Mouse (Mus musculus) heart, embryonic 16.5 days (tissue): ENCODE data around the gene Anp32e. TPM values are rescaled to one million over a fixed set of nuclear protein-coding genes. Genes with fewer than 3 reads are reported as not detected.
"Not testable (repeated sequence)": the region's sequence is repeated elsewhere in the genome, so short reads cannot be mapped to it uniquely, and the experiment has no call there.

Experiments
- ATAC-seq: fragments of 200-750 bp; cut with Nextera tagmentation; replicated peaks from 2 replicates; pipeline ENCODE4 v1.8.0; 2017; ENCODE audit warnings: moderate number of reproducible peaks; ENCODE audit not compliant: insufficient read depth, low FRiP score; ENCODE audit errors: extremely low read depth
- H3K27ac ChIP-seq: fragments of 300-500 bp; sonication (generic); 2 replicates; pipeline ENCODE4 v1.5.1; 2014; ENCODE audit warnings: mild to moderate bottlenecking, low read length, control low read depth, moderate library complexity
- H3K27me3 ChIP-seq: fragments of 300-500 bp; sonication (generic); 2 replicates; pipeline ENCODE4 v1.6.1; 2014; ENCODE audit warnings: low read length, mixed read lengths; ENCODE audit not compliant: control insufficient read depth, insufficient read depth
- H3K36me3 ChIP-seq: fragments of 300-500 bp; sonication (generic); 2 replicates; pipeline ENCODE4 v1.6.1; 2014; ENCODE audit not compliant: control insufficient read depth, insufficient read depth
- H3K4me1 ChIP-seq: fragments of 300-500 bp; sonication (generic); 2 replicates; pipeline ENCODE4 v1.6.1; 2014; ENCODE audit warnings: low read length, mixed read lengths; ENCODE audit not compliant: control insufficient read depth, insufficient read depth
- H3K4me2 ChIP-seq: fragments of 300-500 bp; sonication (generic); 2 replicates; pipeline ENCODE4 v1.6.1; 2014; ENCODE audit warnings: low read depth, mild to moderate bottlenecking, control low read depth, low read length
- H3K4me3 ChIP-seq: fragments of 300-500 bp; sonication (generic); 2 replicates; pipeline ENCODE4 v1.5.1; 2014; ENCODE audit warnings: mild to moderate bottlenecking, control low read depth, low read length
- H3K9ac ChIP-seq: fragments of 300-500 bp; sonication (generic); 2 replicates; pipeline ENCODE4 v1.6.1; 2014; ENCODE audit warnings: low read length, control low read depth
- H3K9me3 ChIP-seq: fragments of 300-500 bp; sonication (generic); replicated peaks from 2 replicates; pipeline ENCODE4 v1.6.1; 2016; ENCODE audit warnings: low read length; ENCODE audit not compliant: control insufficient read depth
- WGBS: fragments of 180-500 bp; shearing (Covaris S2); extraction: QIAGEN DNeasy Blood & Tissue Kit; methylation state at CpG from one replicate; pipeline ENCODE4 v1.1.7; 2014; 5-methylcytosine and 5-hydroxymethylcytosine counted together
- polyA plus RNA-seq: library from polyadenylated mRNA; unstranded; fragments of >200 nt; fragmentation: Nextera tagmentation; extraction: Ambion mirVana; gene quantifications from 2 replicates; pipeline ENCODE4 v1.2.1, GENCODE M21; 2015

Anp32e gene
- polyA plus RNA-seq, 1 experiment from 2014 or later, result 233 TPM

GRCm38 (mm10) chr3:95892066-95893052, 36.7 kb upstream of the Anp32e start:
- H3K9ac ChIP-seq, result peak overlapping the region; percentile 73
- H3K36me3 ChIP-seq, result peaks cover under 1% of the 10 kb centered on the region; the same call in 1 of the 2 replicates
- peaks cover 32% of the 10 kb centered on the region for H3K4me1 ChIP-seq
- H3K4me2 ChIP-seq, result peak overlapping the region; percentile 67
- H3K9me3 ChIP-seq, result no peaks in the 10 kb centered on the region
- ATAC-seq, result no peak
- H3K27ac ChIP-seq, result peak overlapping the region; percentile 97
- H3K27me3 ChIP-seq, result no peaks in the 10 kb centered on the region
- peak overlapping the region; percentile 54 for H3K4me3 ChIP-seq
- 32% methylated on average over 11 of the region's 11 CpGs for WGBS

GRCm38 (mm10) chr3:95893126-95893525, 35.9 kb upstream of the Anp32e start:
- H3K27ac ChIP-seq, result peak overlapping the region; percentile 97
- H3K4me2 ChIP-seq, result peak overlapping the region; percentile 60
- H3K9me3 ChIP-seq, result no peaks in the 10 kb centered on the region
- H3K4me1 ChIP-seq, result peaks cover 32% of the 10 kb centered on the region
- 18% methylated on average over 7 of the region's 7 CpGs for WGBS
- peak overlapping the region; percentile 72 for H3K9ac ChIP-seq
- H3K4me3 ChIP-seq, result peak overlapping the region; percentile 66
- peaks cover 5% of the 10 kb centered on the region; the same call in 1 of the 2 replicates for H3K36me3 ChIP-seq
- no peak for ATAC-seq
- H3K27me3 ChIP-seq, result no peaks in the 10 kb centered on the region

- H3K36me3 ChIP-seq, H3K27me3 ChIP-seq, H3K9me3 ChIP-seq: not testable (repeated sequence)
- ATAC-seq, result peak; percentile 94
- Histone ChIP-seq H3K4me3 (peak within 1 kb of the TSS; percentile 66), H3K27ac (peak within 1 kb of the TSS; percentile 97), H3K9ac (peak within 1 kb of the TSS; percentile 78), H3K4me1 (peaks cover 32% of the 10 kb centered on the region), H3K4me2 (peak within 1 kb of the TSS; percentile 87)
- 1% methylated on average over 25 of the region's 43 CpGs for WGBS
These were observed 35.3 kb upstream of the Anp32e start, which contains the start of gene Aph1a for GRCm38 (mm10) chr3:95893606-95894316. TSS of gene Aph1a (plus strand) at chr3:95893969.

GRCm38 (mm10) chr3:95894317-95895160, 34.5 kb upstream of the Anp32e start:
- H3K9ac ChIP-seq, result peak overlapping the region; percentile 78
- 5% methylated on average over 15 of the region's 16 CpGs for WGBS
- H3K36me3 ChIP-seq, result peaks cover 5% of the 10 kb centered on the region; the same call in 1 of the 2 replicates
- peak overlapping the region; percentile 87 for H3K27ac ChIP-seq
- peaks cover 32% of the 10 kb centered on the region for H3K4me1 ChIP-seq
- ATAC-seq, result peak; percentile 4; the same call in 1 of the 2 replicates
- H3K27me3 ChIP-seq, result no peaks in the 10 kb centered on the region
- no peaks in the 10 kb centered on the region for H3K9me3 ChIP-seq
- H3K4me3 ChIP-seq, result peak overlapping the region; percentile 66
- peak overlapping the region; percentile 87 for H3K4me2 ChIP-seq

GRCm38 (mm10) chr3:95895501-95895900, 33.5 kb upstream of the Anp32e start:
- not testable (repeated sequence) for H3K27me3 ChIP-seq, H3K36me3 ChIP-seq, H3K4me2 ChIP-seq, H3K9me3 ChIP-seq, H3K4me3 ChIP-seq, H3K9ac ChIP-seq, H3K27ac ChIP-seq, ATAC-seq
- H3K4me1 ChIP-seq, result peaks cover 32% of the 10 kb centered on the region
- 76% methylated on average over 7 of the region's 7 CpGs for WGBS

DNA sequence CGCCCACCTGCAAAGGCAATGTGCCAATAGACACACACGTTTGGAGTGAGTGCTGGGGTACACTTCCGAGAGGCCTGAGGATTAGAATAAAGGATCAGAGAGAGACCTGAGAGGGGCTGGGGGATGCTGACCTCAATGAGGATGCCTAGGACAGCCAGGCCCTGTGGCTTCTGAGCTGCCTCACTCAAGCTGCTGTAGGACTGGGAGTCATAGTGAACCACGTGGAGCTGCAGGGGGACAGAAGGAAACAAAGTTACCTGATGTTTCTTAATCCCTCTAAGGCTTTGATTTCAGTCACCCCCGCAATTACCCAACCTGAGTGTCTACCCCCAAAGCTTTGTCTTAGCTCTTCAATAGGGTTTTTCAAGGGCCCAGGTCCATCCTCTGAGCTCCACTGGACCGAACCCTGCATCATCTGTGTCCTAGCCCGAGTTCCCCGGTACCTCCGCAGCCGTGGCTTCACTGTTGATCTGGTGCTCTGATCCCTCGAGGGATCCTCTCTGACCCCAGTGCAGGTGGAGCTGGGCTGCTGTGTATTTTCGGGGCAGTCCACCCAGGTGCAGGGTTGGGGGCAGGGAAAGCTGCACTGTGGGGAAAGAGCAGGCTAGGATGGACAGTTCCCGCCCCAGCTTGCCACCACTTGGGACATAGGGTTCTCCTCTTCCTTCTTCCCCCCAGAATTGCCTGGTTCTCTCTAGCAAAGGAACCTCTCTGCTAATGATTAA, 29.1 kb upstream of the Anp32e start:
- Histone ChIP-seq H3K36me3 (peaks cover 5% of the 10 kb centered on the region; the same call in 1 of the 2 replicates), H3K4me3 (no peak overlapping the region), H3K4me2 (no peak overlapping the region), H3K4me1 (peaks cover 28% of the 10 kb centered on the region), H3K9me3 (no peaks in the 10 kb centered on the region), H3K27ac (no peak overlapping the region), H3K9ac (no peak overlapping the region), H3K27me3 (no peaks in the 10 kb centered on the region)
- ATAC-seq, result no peak
- WGBS, result 73% methylated on average over 13 of the region's 13 CpGs

DNA sequence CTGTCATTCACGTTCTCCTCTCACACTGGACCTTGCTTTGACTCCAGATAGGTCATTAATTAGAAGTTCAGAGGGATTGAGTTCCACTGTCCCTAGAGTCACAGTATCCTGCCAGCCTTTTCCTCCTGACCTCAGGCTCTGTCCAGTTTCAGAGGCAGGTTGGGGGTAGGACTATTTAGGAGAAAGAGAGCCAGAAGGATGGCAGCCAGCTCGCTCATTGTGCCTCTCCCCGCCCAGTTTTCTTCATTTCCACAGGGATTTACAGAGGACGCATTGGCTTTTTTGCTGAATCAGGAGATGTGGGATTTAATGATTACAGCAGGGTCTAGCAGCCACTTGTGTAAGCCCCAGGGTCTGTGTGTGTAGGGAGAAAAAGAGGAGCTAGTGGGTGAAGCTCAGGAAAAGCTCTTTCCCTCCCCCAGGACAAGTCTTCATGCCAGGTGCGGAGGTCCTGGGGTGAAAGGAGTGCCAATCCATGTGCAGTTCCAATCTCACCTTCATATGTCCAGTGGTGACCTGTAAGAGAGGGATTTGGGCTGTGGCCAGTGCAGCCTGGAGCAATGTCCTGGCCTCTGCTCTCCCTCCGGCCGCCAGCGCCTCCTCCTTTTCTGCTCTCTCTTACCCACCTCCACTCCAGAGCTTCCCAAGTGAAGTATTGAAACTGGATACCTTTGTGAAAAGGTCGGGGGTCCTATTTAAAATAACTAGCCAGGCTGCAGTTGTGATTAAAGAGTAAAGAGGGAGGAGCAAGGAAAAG, 27.3 kb upstream of the Anp32e start:
- ATAC-seq, result no peak
- Histone ChIP-seq H3K9me3 (no peaks in the 10 kb centered on the region), H3K4me1 (peaks cover 40% of the 10 kb centered on the region), H3K9ac (peak overlapping the region; percentile 63), H3K27ac (peak overlapping the region; percentile 86), H3K27me3 (no peaks in the 10 kb centered on the region), H3K4me3 (peak overlapping the region; percentile 29), H3K4me2 (peak overlapping the region; percentile 80), H3K36me3 (peaks cover 5% of the 10 kb centered on the region; the same call in 1 of the 2 replicates)
- WGBS, result 49% methylated on average over 9 of the region's 9 CpGs
